Mouse (Mus musculus) duodenum, adult 2 months (tissue): ENCODE results near the gene Sycp1. TPM values are rescaled to one million over a fixed set of nuclear protein-coding genes. Genes with fewer than 3 reads are reported as not detected.

Experiments
- polyA plus RNA-seq: library from polyadenylated mRNA; depleted of rRNA; stranded (reverse); fragments of >200 nt; gene quantifications from 2 replicates; pipeline ENCODE4 v1.2.3, GENCODE M21; 2012; ENCODE audit warnings: low replicate concordance; rRNA removed

Gene Sycp1
- polyA plus RNA-seq = not detected in 2 replicates

GRCm38 (mm10) chr3:102935451-102936354, at the start of gene Sycp1:
Sycp1 (minus strand) TSS chr3:102936100.

GRCm38 (mm10) chr3:102964033-102964432, 28.1 kb upstream of the Sycp1 start, which contains the start of gene Nr1h5:
Nr1h5 (minus strand) TSS chr3:102964133.

GRCm38 (mm10) chr3:102782618-102783017, 153.3 kb downstream of the Sycp1 start, which contains the start of gene Tshb:
Tshb (minus strand) TSS chr3:102782718.

Other genes starting within 250 kb of the Sycp1 start
- 0.36 and 0.82 TPM in 2 replicates for gene Tspan2, start 201.6 kb downstream of the Sycp1 start, polyA plus RNA-seq
- not detected in 2 replicates for gene Tshb, start 153.4 kb downstream of the Sycp1 start, polyA plus RNA-seq
- not detected in 2 replicates for gene Nr1h5, start 28.0 kb upstream of the Sycp1 start, polyA plus RNA-seq
- gene Sike1, start 59.6 kb upstream of the Sycp1 start, polyA plus RNA-seq = 9.8 and 11.8 TPM in 2 replicates
- 3.5 and 3.6 TPM in 2 replicates for gene Csde1, start 84.3 kb upstream of the Sycp1 start, polyA plus RNA-seq
- 5.8 and 6.9 TPM in 2 replicates for gene Nras, start 122.2 kb upstream of the Sycp1 start, polyA plus RNA-seq
- gene Ampd1, start 137.9 kb upstream of the Sycp1 start, polyA plus RNA-seq = not detected in 2 replicates
- gene Dennd2c, start 166.5 kb upstream of the Sycp1 start, polyA plus RNA-seq = 0.05 and 0.11 TPM in 2 replicates
- gene Bcas2, start 235.6 kb upstream of the Sycp1 start, polyA plus RNA-seq = 6.2 and 11.8 TPM in 2 replicates